27 mouse cellular contexts compared by ENCODE assay signal in the genomic region with DNA sequence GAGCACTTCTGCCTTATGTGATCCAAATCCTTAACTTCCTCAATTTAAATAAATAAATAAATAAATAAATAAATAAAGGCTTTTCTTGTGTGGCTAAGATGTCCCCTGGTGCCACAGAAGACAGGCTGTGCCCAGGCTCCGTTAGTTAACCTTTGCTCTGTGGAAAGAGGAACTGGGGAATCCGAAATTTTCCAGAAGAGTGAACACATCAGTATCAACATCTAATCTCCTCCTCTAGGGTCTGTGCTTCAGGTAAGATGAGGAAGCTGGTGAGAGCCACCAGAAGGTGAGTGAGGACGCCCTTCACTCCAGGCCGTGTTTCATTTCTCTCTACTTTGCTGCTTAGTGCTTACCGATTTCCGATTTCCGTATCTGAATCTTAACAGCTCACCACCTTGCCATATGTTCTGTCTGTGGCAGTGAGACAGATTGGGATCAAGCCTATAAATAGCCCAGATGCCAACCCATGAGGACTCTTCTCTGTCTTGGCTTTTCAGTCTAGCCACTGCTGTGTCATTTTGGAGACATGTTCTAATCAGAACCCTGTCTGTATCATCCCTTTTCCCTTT. TPM values are rescaled to one million over a fixed set of nuclear protein-coding genes. Genes with fewer than 3 reads are reported as not detected.
DNase-seq lines count a peak whose midpoint lies in the region; ATAC-seq and TF ChIP-seq lines count a peak whose summit lies in the region.
"Had no signal": no experiment of that assay in that cellular context is flagged by ENCODE, and none has a peak within 500 bp of the region (broad histone marks: within the 10 kb centered on the region; RNA-seq: fewer than 3 reads in every experiment).

No protein-coding gene starts in this region.

- no peak overlapping the region for H3K4me2 ChIP-seq in hindbrain, postnatal 0 days (ENCODE audit: low read depth, low read length)
- no peak overlapping the region for H3K4me2 ChIP-seq in hindbrain, embryonic 12.5 days (replicated peaks)
- peak overlapping the region; percentile 34 for H3K4me2 ChIP-seq in CH12.LX (ENCODE audit: insufficient read depth, low read depth, poor library complexity, severe bottlenecking)
- H3K4me2 ChIP-seq: liver, embryonic 15.5 days; lung, embryonic 15.5 days; neural tube, embryonic 13.5 days had no signal

- no peak for TF ChIP-seq RAD21 in CH12.LX (IDR thresholded peaks at IDR 0.05; ENCODE audit: low read depth, low read length)

- intact Hi-C loops in left cerebral cortex, postnatal 10 days (cut with DNase I) = no loop called here

- H3K27me3 ChIP-seq in hindbrain, postnatal 0 days (ENCODE audit: insufficient read depth, low read length) = no peaks in the 10 kb centered on the region
- H3K27me3 ChIP-seq in hindbrain, embryonic 12.5 days = no peaks in the 10 kb centered on the region
- no peaks in the 10 kb centered on the region for H3K27me3 ChIP-seq in CH12.LX (replicated peaks)
- H3K27me3 ChIP-seq: liver, embryonic 15.5 days; lung, embryonic 15.5 days; neural tube, embryonic 13.5 days had no signal

- TF ChIP-seq POLR2A in CH12.LX (IDR thresholded peaks at IDR 0.05; ENCODE audit: low read depth, low read length) = no peak

- H3K4me3 ChIP-seq in hindbrain, postnatal 0 days (ENCODE audit: low read length) = no peak overlapping the region
- no peak overlapping the region for H3K4me3 ChIP-seq in hindbrain, embryonic 12.5 days
- no peak overlapping the region for H3K4me3 ChIP-seq in CH12.LX (replicated peaks in 1 of 3; ENCODE audit: low read depth in 2 of 3, low read length in 2 of 3, poor library complexity in 1 of 3)
- H3K4me3 ChIP-seq: heart, embryonic 10.5 days; limb, embryonic 10.5 days; liver, embryonic 15.5 days; lung, embryonic 15.5 days; megakaryocyte, embryonic 14.5 days; myocyte; neural tube, embryonic 13.5 days had no signal

- TF ChIP-seq CTCF in hindbrain, postnatal 0 days (IDR thresholded peaks at IDR 0.05; ENCODE audit: low read depth) = no peak
- TF ChIP-seq CTCF in CH12.LX (conservative IDR thresholded peaks at IDR 0.05 in 1 of 2, IDR thresholded peaks at IDR 0.05 in 1 of 2; ENCODE audit: low read depth in 2 of 2, low read length in 2 of 2) = no peak

- no peaks in the 10 kb centered on the region for H3K9me3 ChIP-seq in hindbrain, postnatal 0 days (ENCODE audit: low read length)
- H3K9me3 ChIP-seq in hindbrain, embryonic 12.5 days (replicated peaks) = no peaks in the 10 kb centered on the region
- H3K9me3 ChIP-seq in CH12.LX (replicated peaks; ENCODE audit: low read length) = no peaks in the 10 kb centered on the region
- H3K9me3 ChIP-seq: heart, embryonic 10.5 days; limb, embryonic 10.5 days; liver, embryonic 15.5 days; lung, embryonic 15.5 days; megakaryocyte, embryonic 14.5 days; neural tube, embryonic 13.5 days had no signal

- in situ Hi-C loops in CH12.LX (cut with MboI; ENCODE audit: low pct_ligation_motif_present, low pct_unique_long_range_greater_than_20kb, low sequenced_read_pairs) = no loop called here

- peak; percentile 87 for TF ChIP-seq EP300 in CH12.LX (IDR thresholded peaks at IDR 0.05; ENCODE audit: low read length)

- no peaks in the 10 kb centered on the region for H3K4me1 ChIP-seq in hindbrain, postnatal 0 days (ENCODE audit: insufficient read depth, low read length)
- H3K4me1 ChIP-seq in hindbrain, embryonic 12.5 days = no peaks in the 10 kb centered on the region
- H3K4me1 ChIP-seq in CH12.LX (ENCODE audit: control insufficient read depth in 1 of 2, insufficient read depth in 2 of 2) = peaks cover 7 to 15% of the 10 kb centered on the region in 2 experiments
- H3K4me1 ChIP-seq: limb, embryonic 10.5 days; liver, embryonic 15.5 days; lung, embryonic 15.5 days; megakaryocyte, embryonic 14.5 days; neural tube, embryonic 13.5 days had no signal

- H3K79me2 ChIP-seq in CH12.LX (replicated peaks; ENCODE audit: control insufficient read depth, extremely low read depth, insufficient read depth, poor library complexity, severe bottlenecking) = no peaks in the 10 kb centered on the region

- no peaks in the 10 kb centered on the region for H3K36me3 ChIP-seq in hindbrain, postnatal 0 days (ENCODE audit: insufficient read depth, low read length)
- no peaks in the 10 kb centered on the region for H3K36me3 ChIP-seq in hindbrain, embryonic 12.5 days
- no peaks in the 10 kb centered on the region for H3K36me3 ChIP-seq in CH12.LX (replicated peaks in 1 of 2; ENCODE audit: control insufficient read depth in 1 of 2, insufficient read depth in 1 of 2, low read length in 1 of 2)
- H3K36me3 ChIP-seq: heart, embryonic 10.5 days; limb, embryonic 10.5 days; liver, embryonic 15.5 days; lung, embryonic 15.5 days; neural tube, embryonic 13.5 days had no signal

- WGBS in hindbrain, postnatal 0 days = 73% methylated on average over 7 of the region's 7 CpGs
- 91% methylated on average over 7 of the region's 7 CpGs for WGBS in hindbrain, embryonic 12.5 days

- peak; percentile 25 for DNase-seq in hindbrain, postnatal 0 days (ENCODE audit: low spot score)
- peak; percentile 75 for DNase-seq in CH12.LX (ENCODE audit: extremely low read depth)
- peak; percentile 18 for DNase-seq in cerebellum, adult 8-10 months
- DNase-seq in cerebellum, postnatal 36 days = peak; percentile 12 to 37
- no peak for DNase-seq in layer of hippocampus, adult 9-11 months
- no peak for DNase-seq in left cerebral cortex, postnatal 10 days (ENCODE audit: extremely low spot score in 1 of 2, low spot score in 2 of 2)
- no peak for DNase-seq in gastrocnemius, adult 18-20 months (ENCODE audit: low spot score)
- DNase-seq: adrenal gland, postnatal 10 days; gastrocnemius, postnatal 10 days; kidney, adult 11 months; liver; lung, postnatal 36 days; midbrain, embryonic 14.5 days; thymus, postnatal 14 days had no signal

- H3K9ac ChIP-seq in hindbrain, postnatal 0 days (replicated peaks; ENCODE audit: low read length) = no peak overlapping the region
- H3K9ac ChIP-seq in hindbrain, embryonic 12.5 days = no peak overlapping the region
- no peak overlapping the region for H3K9ac ChIP-seq in CH12.LX (ENCODE audit: insufficient read depth, low read depth)
- H3K9ac ChIP-seq: liver, embryonic 15.5 days; lung, embryonic 15.5 days; neural tube, embryonic 13.5 days had no signal

- dilution Hi-C loops in CH12.LX (cut with MboI; ENCODE audit: extremely low pct_ligation_motif_present, extremely low pct_unique_long_range_greater_than_20kb, low sequenced_read_pairs) = no loop called here

- ATAC-seq in hindbrain, postnatal 0 days = no peak
- no peak for ATAC-seq in hindbrain, embryonic 12.5 days (ENCODE audit: low FRiP score)
- ATAC-seq: forebrain, embryonic 14.5 days had no signal

- H3K27ac ChIP-seq in hindbrain, postnatal 0 days = no peak overlapping the region
- H3K27ac ChIP-seq in hindbrain, embryonic 12.5 days = no peak overlapping the region
- no peak overlapping the region for H3K27ac ChIP-seq in CH12.LX (ENCODE audit: insufficient read depth, low read depth)
- H3K27ac ChIP-seq: heart, embryonic 10.5 days; kidney, postnatal 0 days; limb, embryonic 10.5 days; liver, embryonic 15.5 days; lung, embryonic 15.5 days; neural tube, embryonic 13.5 days had no signal

TF ChIP-seq in CH12.LX, 34 proteins besides CTCF, POLR2A, EP300 and RAD21:
- peak; percentile 20; the same call in 1 of the 2 replicates for TF ChIP-seq ELF1 (IDR thresholded peaks at IDR 0.05; ENCODE audit: low read depth, low read length)
- peak; percentile 73 for TF ChIP-seq IRF4 (IDR thresholded peaks at IDR 0.05; ENCODE audit: low read depth, low read length)
- no peak for TF ChIP-seq UBTF (IDR thresholded peaks at IDR 0.05; ENCODE audit: low read depth, low read length)

RNA-seq across cellular contexts. Expression of a gene that starts 24.1 kb away (rescaled TPM):
- 0.25 TPM in 1 of 2 replicates, not detected in the other for total RNA-seq in hindbrain, postnatal 0 days (2014; rRNA removed)
- polyA plus RNA-seq in hindbrain, postnatal 0 days (2015; fragmentation: Nextera tagmentation; extraction: Ambion mirVana) = 0.10 and 0.19 TPM in 2 replicates
- polyA plus RNA-seq in hindbrain, embryonic 12.5 days (2016; fragmentation: Nextera tagmentation; extraction: Ambion mirVana) = 0.08 and 0.29 TPM in 2 replicates
- total RNA-seq in CH12.LX (2012; rRNA removed) (0.08 and 0.13 TPM in 2 replicates), CH12.LX (2014; rRNA removed) (not detected in 2 replicates)
- 0.11 TPM in 1 of 2 replicates, not detected in the other for polyA plus RNA-seq in CH12.LX (2012; ENCODE audit: insufficient read length, low read depth)
- under 1 TPM in 1 of 2 experiments, not detected in 1; 0.17 TPM for total RNA-seq in left cerebral cortex, postnatal 10 days (2021)
- total RNA-seq in gastrocnemius, adult 18-20 months (2021) = not detected
- total RNA-seq: granulocyte monocyte progenitor cell, adult 5-6 weeks; left cerebral cortex, adult 8-10 months; MEL had no signal
- polyA plus RNA-seq: limb, embryonic 10.5 days; midbrain, embryonic 14.5 days; myocyte; neural tube, embryonic 13.5 days had no signal

Comparison
In these comparisons a context has a peak if more than half of its experiments do, and no peak if none do; other contexts are left out.
1. DNase-seq: peak in hindbrain, postnatal 0 days (single experiment), CH12.LX (single experiment), cerebellum, adult 8-10 months (single experiment) and cerebellum, postnatal 36 days (2 of 2); none in layer of hippocampus, adult 9-11 months (single experiment), left cerebral cortex, postnatal 10 days (0 of 2) and gastrocnemius, adult 18-20 months (single experiment).